Mouse (Mus musculus) intestine, embryonic 15.5 days (tissue): ENCODE measurements around the gene Sgms1. TPM values are rescaled to one million over a fixed set of nuclear protein-coding genes. Genes with fewer than 3 reads are reported as not detected.
A peak's percentile ranks its signal among the peaks of the same experiment; 100 is the strongest.
"Not testable (repeated sequence)": the region's sequence is repeated elsewhere in the genome, so short reads cannot be mapped to it uniquely, and the experiment has no call there.

Source experiments
- ATAC-seq: fragments of 200-750 bp; cut with Nextera tagmentation; 2 replicates; pipeline ENCODE4 v1.8.0; 2017; ENCODE audit warnings: moderate TSS enrichment, moderate library complexity
- H3K27ac ChIP-seq: fragments of 300-500 bp; sonication (generic); 2 replicates; pipeline ENCODE4 v1.5.1; 2015; ENCODE audit warnings: mild to moderate bottlenecking, inconsistent platforms
- H3K27me3 ChIP-seq: fragments of 300-500 bp; sonication (generic); replicated peaks from 2 replicates; pipeline ENCODE4 v1.6.1; 2015; ENCODE audit warnings: inconsistent platforms
- H3K36me3 ChIP-seq: fragments of 300-500 bp; sonication (generic); 2 replicates; pipeline ENCODE4 v1.6.1; 2015; ENCODE audit warnings: inconsistent platforms
- H3K4me1 ChIP-seq: fragments of 300-500 bp; sonication (generic); replicated peaks from 2 replicates; pipeline ENCODE4 v1.6.1; 2015; ENCODE audit warnings: inconsistent platforms
- H3K4me2 ChIP-seq: fragments of 300-500 bp; sonication (generic); replicated peaks from 2 replicates; pipeline ENCODE4 v1.6.1; 2015; ENCODE audit warnings: mild to moderate bottlenecking, inconsistent platforms
- H3K4me3 ChIP-seq: fragments of 300-500 bp; sonication (generic); replicated peaks from 2 replicates; pipeline ENCODE4 v1.5.1; 2015; ENCODE audit warnings: inconsistent platforms
- H3K9ac ChIP-seq: fragments of 300-500 bp; sonication (generic); 2 replicates; pipeline ENCODE4 v1.6.1; 2015; ENCODE audit warnings: inconsistent platforms
- H3K9me3 ChIP-seq: fragments of 300-500 bp; sonication (generic); 2 replicates; pipeline ENCODE4 v1.6.1; 2016; ENCODE audit warnings: inconsistent platforms
- WGBS: fragments of 180-500 bp; shearing (Covaris S2); methylation state at CpG from one replicate; pipeline ENCODE4 v1.1.7; 2015; 5-methylcytosine and 5-hydroxymethylcytosine counted together
- polyA plus RNA-seq: library from polyadenylated mRNA; unstranded; fragments of >200 nt; fragmentation: Nextera tagmentation; extraction: Ambion mirVana; gene quantifications from 2 replicates; pipeline ENCODE4 v1.2.1, GENCODE M21; 2015

Gene Sgms1
- polyA plus RNA-seq, 1 experiment from 2014 or later = 35.3 TPM

- Histone ChIP-seq H3K9me3 (no peaks in the 10 kb centered on the region), H3K27ac (no peak overlapping the region), H3K4me3 (no peak overlapping the region), H3K9ac (no peak overlapping the region), H3K4me1 (no peaks in the 10 kb centered on the region; the same call in 1 of the 2 replicates), H3K4me2 (no peak overlapping the region), H3K36me3 (no peaks in the 10 kb centered on the region), H3K27me3 (no peaks in the 10 kb centered on the region)
- ATAC-seq = no peak
- WGBS = 74% methylated on average over 8 of the region's 8 CpGs
Observed at GRCm38 (mm10) chr19:32111866-32112790, 277.4 kb downstream of the Sgms1 start.

DNA sequence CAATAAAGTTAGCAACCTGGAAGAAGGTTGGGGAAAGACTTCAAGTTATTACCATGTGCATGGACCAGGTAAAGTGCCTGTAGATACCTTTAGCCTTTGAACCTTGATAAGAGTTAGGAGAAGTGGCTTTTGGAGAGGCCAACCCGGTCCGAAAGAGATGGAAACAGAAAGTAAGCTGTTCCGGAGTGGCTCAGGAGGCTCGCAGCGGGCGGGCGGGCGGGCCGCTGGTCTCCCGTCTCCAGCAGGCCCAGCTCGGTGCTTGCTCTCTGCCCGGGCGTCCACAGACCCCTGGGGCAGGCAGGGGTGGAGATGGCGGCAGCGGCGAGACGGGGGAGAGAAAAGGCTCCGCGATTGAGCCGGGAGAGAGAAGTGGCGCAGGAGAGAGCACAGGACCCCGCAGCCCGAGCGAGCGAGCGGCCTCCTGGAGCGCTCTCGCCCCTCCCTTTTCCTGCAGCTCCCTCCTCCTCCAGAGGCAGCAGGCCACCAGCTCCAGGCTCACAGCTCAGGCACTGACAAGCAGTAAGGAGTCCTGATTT lies 281.7 kb downstream of the Sgms1 start, which contains the start of gene Asah2:
Gene Asah2, minus strand, starts transcription at position 441 of the 536 bp plus-strand sequence.
- Histone ChIP-seq H3K27ac (peak within 1 kb of the TSS; percentile 99), H3K4me1 (peaks cover 4% of the 10 kb centered on the region; the same call in 1 of the 2 replicates), H3K4me3 (peak within 1 kb of the TSS; percentile 71), H3K9ac (peak within 1 kb of the TSS; percentile 91), H3K27me3 (no peaks in the 10 kb centered on the region), H3K9me3 (no peaks in the 10 kb centered on the region), H3K4me2 (peak within 1 kb of the TSS; percentile 63), H3K36me3 (no peaks in the 10 kb centered on the region)
- WGBS = under 1% methylated on average over 26 of the region's 28 CpGs
- ATAC-seq = peak; percentile 97

DNA sequence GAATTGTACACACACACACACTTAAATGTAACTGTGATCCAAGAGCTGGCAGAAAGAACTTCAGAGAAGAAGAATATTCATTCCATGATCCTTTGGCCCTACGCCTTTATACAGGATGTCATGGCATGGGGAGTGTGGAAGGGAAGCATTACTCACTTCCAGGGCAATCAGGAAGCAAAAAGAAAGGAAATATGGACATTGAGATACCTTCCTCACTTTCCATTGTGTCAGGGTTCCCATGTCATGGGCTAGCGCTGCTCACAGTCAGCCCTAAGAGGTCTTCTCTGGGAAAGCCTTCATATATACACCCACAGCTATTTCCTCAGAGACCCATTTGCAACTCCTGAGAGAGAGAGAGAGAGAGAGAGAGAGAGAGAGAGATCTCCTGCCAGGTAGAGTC lies 282.8 kb downstream of the Sgms1 start:
- no peaks in the 10 kb centered on the region for H3K36me3 ChIP-seq
- 89% methylated on average over 2 of the region's 2 CpGs for WGBS
- H3K9me3 ChIP-seq = no peaks in the 10 kb centered on the region
- no peak overlapping the region for H3K27ac ChIP-seq
- no peaks in the 10 kb centered on the region for H3K27me3 ChIP-seq
- peaks cover 4% of the 10 kb centered on the region; the same call in 1 of the 2 replicates for H3K4me1 ChIP-seq
- peak overlapping the region; percentile 63 for H3K4me2 ChIP-seq
- 0 out of 2 replicates have a peak overlapping the region, but pooled peaks have one; percentile 71 for H3K4me3 ChIP-seq
- H3K9ac ChIP-seq = no peak overlapping the region
- ATAC-seq = no peak

GRCm38 (mm10) chr19:32104217-32104616 lies 285.3 kb downstream of the Sgms1 start:
- H3K27ac ChIP-seq = peak overlapping the region; percentile 42; the same call in 1 of the 2 replicates
- WGBS = 49% methylated on average over 4 of the region's 4 CpGs

DNA sequence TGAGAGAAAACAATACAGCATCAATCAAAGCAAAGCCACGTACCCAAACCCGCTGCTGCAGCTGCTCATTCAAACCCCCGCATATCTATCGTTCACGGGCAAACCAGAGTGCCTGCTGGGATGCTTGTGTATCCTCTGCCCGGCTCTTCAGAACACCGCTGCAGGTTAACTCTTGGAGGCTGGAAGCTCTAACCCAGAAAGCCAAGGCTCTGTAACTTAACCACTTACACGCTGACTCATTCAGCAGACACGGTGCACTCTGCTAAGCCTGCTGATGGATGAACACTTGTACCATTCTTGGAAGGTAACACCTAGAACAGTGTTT lies 286.6 kb downstream of the Sgms1 start:
- ATAC-seq = no peak
- Histone ChIP-seq H3K9ac (no peak overlapping the region), H3K36me3 (no peaks in the 10 kb centered on the region), H3K9me3 (no peaks in the 10 kb centered on the region), H3K4me1 (0 out of 2 replicates have a peak, but pooled peaks cover 4% of the 10 kb centered on the region), H3K4me3 (no peak overlapping the region), H3K27me3 (no peaks in the 10 kb centered on the region), H3K27ac (no peak overlapping the region), H3K4me2 (peak overlapping the region; percentile 17; the same call in 1 of the 2 replicates)
- 25% methylated on average over 9 of the region's 9 CpGs for WGBS

More at GRCm38 (mm10) chr19:32104217-32104616, 285.3 kb downstream of the Sgms1 start:
- Histone ChIP-seq H3K4me2 (no peak overlapping the region), H3K36me3 (no peaks in the 10 kb centered on the region), H3K9ac (no peak overlapping the region), H3K4me1 (0 out of 2 replicates have a peak, but pooled peaks cover 4% of the 10 kb centered on the region), H3K4me3 (no peak overlapping the region), H3K27me3 (no peaks in the 10 kb centered on the region), H3K9me3 (no peaks in the 10 kb centered on the region)
- peak; percentile 51 for ATAC-seq

- WGBS = 34% methylated on average over 18 of the region's 18 CpGs
- H3K4me1 ChIP-seq = 0 out of 2 replicates have a peak, but pooled peaks cover 4% of the 10 kb centered on the region
- no peaks in the 10 kb centered on the region for H3K27me3 ChIP-seq
- no peak for ATAC-seq
- H3K4me2 ChIP-seq = peak overlapping the region; percentile 17; the same call in 1 of the 2 replicates
- no peak overlapping the region for H3K27ac ChIP-seq
- H3K9me3 ChIP-seq = no peaks in the 10 kb centered on the region
- no peaks in the 10 kb centered on the region for H3K36me3 ChIP-seq
- H3K9ac ChIP-seq = no peak overlapping the region
- no peak overlapping the region for H3K4me3 ChIP-seq
Observed at GRCm38 (mm10) chr19:32102294-32102975, 287.1 kb downstream of the Sgms1 start.

DNA sequence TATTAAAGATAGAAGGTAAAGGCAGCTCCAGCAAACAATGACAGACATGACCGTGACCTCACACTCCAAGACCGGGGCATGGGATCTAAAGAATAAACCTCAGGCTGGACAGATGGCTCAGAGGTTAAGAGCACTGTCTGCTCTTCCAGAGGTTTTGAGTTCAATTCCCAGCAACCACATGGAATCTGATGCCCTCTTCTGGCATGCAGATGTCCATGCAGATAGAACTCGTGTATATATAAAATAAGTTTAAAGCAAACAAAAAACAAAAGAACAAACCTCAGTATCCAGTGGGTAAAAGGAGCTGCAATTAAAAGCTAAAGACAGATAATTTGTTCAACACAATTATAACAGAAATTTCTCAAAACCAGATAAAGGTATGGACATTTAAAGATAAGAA lies 290.9 kb downstream of the Sgms1 start:
- Histone ChIP-seq H3K4me2 (no peak overlapping the region), H3K9me3 (no peaks in the 10 kb centered on the region), H3K27me3 (no peaks in the 10 kb centered on the region), H3K9ac (no peak overlapping the region), H3K4me1 (no peaks in the 10 kb centered on the region), H3K36me3 (no peaks in the 10 kb centered on the region), H3K4me3 (no peak overlapping the region), H3K27ac (no peak overlapping the region)
- no peak for ATAC-seq
- 75% methylated on average over 3 of the region's 3 CpGs for WGBS

DNA sequence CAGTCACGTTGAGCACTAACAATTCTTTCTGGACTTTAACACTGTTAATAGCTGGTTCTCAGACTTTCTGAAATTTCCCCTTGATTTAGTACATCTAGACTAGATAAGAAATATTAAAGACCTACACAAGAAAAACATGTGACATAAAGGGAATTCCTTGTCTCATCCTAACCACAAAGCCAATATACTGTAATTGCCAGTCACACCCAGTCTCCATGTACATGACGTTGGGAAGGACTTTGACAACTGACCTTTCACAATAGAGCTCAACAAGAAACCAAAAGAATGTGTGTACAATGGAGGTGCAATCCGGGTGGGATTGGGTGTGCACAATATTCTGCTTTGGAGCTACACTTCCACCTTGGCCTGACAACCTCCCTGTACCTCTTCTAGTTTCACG lies 297.2 kb downstream of the Sgms1 start:
- no peak overlapping the region for H3K4me3 ChIP-seq
- H3K36me3 ChIP-seq = no peaks in the 10 kb centered on the region
- no peak overlapping the region for H3K4me2 ChIP-seq
- WGBS = 75% methylated on average over 4 of the region's 4 CpGs
- H3K9ac ChIP-seq = no peak overlapping the region
- H3K27ac ChIP-seq = no peak overlapping the region
- no peaks in the 10 kb centered on the region for H3K27me3 ChIP-seq
- H3K9me3 ChIP-seq = no peaks in the 10 kb centered on the region
- ATAC-seq = peak; percentile 80
- H3K4me1 ChIP-seq = no peaks in the 10 kb centered on the region

DNA sequence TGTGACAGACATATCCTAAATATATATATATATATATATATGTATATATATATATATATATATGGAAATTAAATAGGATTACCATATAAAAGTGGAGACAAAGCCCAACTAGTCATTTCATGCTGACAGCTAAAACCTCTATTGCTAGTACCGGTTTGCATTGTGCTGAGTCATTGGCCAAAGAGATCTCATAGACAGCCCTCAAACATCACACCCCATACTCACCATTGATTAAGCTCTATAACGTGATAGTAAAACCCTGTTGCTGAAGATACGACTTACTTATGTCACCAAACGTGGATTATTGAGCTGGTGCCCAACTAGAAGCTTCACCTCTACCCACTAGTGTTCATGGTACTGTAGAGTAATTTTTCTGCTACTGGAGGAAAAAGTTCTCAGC lies 298.7 kb downstream of the Sgms1 start:
- Histone ChIP-seq H3K27me3 (no peaks in the 10 kb centered on the region), H3K9me3 (no peaks in the 10 kb centered on the region), H3K27ac (no peak overlapping the region), H3K36me3 (no peaks in the 10 kb centered on the region), H3K4me3 (no peak overlapping the region), H3K4me1 (no peaks in the 10 kb centered on the region), H3K9ac (no peak overlapping the region), H3K4me2 (no peak overlapping the region)
- ATAC-seq = no peak
- 85% methylated on average over 4 of the region's 4 CpGs for WGBS

GRCm38 (mm10) chr19:32088570-32088969 lies 300.9 kb downstream of the Sgms1 start:
- ATAC-seq = no peak
- H3K9ac ChIP-seq = no peak overlapping the region
- no peak overlapping the region for H3K4me3 ChIP-seq
- no peaks in the 10 kb centered on the region for H3K36me3 ChIP-seq
- no peaks in the 10 kb centered on the region for H3K27me3 ChIP-seq
- WGBS = 81% methylated on average over 1 of the region's 1 CpGs
- no peak overlapping the region for H3K4me2 ChIP-seq
- no peaks in the 10 kb centered on the region for H3K9me3 ChIP-seq
- H3K4me1 ChIP-seq = no peaks in the 10 kb centered on the region
- H3K27ac ChIP-seq = no peak overlapping the region

DNA sequence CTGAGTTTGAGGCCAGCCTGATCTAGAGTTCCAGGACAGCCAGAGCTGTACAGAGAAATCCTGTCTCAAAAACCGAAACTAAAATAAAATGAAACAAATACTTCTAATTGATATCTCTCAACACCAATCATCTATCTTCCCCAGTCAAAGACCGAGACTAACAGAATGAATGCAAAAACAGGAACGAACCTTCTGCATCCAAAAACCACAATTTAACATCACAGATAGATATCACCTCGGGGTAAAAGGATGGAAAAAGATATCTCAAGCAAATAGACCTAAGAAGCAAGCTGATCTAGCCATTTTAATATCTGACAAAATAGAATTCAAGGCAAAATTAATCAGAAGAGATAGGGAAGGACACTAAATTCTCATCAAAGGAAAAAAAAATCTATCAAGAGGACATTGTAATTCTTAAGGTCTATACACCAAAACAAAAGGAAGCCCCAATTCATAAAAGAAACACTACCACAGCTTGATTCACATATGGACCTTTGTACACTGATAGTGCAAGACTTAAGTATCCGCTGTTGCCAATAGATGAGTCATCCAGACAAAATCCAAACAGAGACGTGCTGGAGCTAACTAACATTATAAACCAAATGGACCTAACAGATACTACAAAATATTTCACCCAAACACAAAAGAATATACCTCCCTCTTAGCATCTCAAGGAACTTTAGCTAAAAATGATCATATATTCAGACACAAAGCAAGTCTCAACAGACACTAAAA lies 301.6 kb downstream of the Sgms1 start:
- no peak for ATAC-seq
- no peaks in the 10 kb centered on the region for H3K27me3 ChIP-seq
- no peaks in the 10 kb centered on the region for H3K36me3 ChIP-seq
- 70% methylated on average over 6 of the region's 6 CpGs for WGBS
- H3K9ac ChIP-seq = no peak overlapping the region
- no peaks in the 10 kb centered on the region for H3K9me3 ChIP-seq
- H3K4me2 ChIP-seq = no peak overlapping the region
- H3K4me1 ChIP-seq = no peaks in the 10 kb centered on the region
- H3K27ac ChIP-seq = no peak overlapping the region
- H3K4me3 ChIP-seq = no peak overlapping the region

GRCm38 (mm10) chr19:32084813-32085212 lies 304.7 kb downstream of the Sgms1 start:
- H3K27me3 ChIP-seq, H3K9ac ChIP-seq, H3K4me2 ChIP-seq, H3K4me3 ChIP-seq, ATAC-seq, H3K4me1 ChIP-seq, H3K36me3 ChIP-seq, H3K9me3 ChIP-seq, H3K27ac ChIP-seq: not testable (repeated sequence)
- 75% methylated on average over 1 of the region's 1 CpGs for WGBS
